Mouse (Mus musculus) intestine, embryonic 15.5 days (tissue): ENCODE measurements at regions not wholly inside any gene's neighbourhood (a gene's known extent, or its start where the extent isn't known, plus 50 kb on each side); places are given as distances from the start of the nearest gene placed in this dataset.

Experiments
- ATAC-seq: fragments of 200-750 bp; cut with Nextera tagmentation; 2 replicates; pipeline ENCODE4 v1.8.0; 2017; ENCODE audit warnings: moderate TSS enrichment, moderate library complexity
- H3K27ac ChIP-seq: fragments of 300-500 bp; sonication (generic); 2 replicates; pipeline ENCODE4 v1.5.1; 2015; ENCODE audit warnings: mild to moderate bottlenecking, inconsistent platforms
- H3K27me3 ChIP-seq: fragments of 300-500 bp; sonication (generic); replicated peaks from 2 replicates; pipeline ENCODE4 v1.6.1; 2015; ENCODE audit warnings: inconsistent platforms
- H3K36me3 ChIP-seq: fragments of 300-500 bp; sonication (generic); 2 replicates; pipeline ENCODE4 v1.6.1; 2015; ENCODE audit warnings: inconsistent platforms
- H3K4me1 ChIP-seq: fragments of 300-500 bp; sonication (generic); replicated peaks from 2 replicates; pipeline ENCODE4 v1.6.1; 2015; ENCODE audit warnings: inconsistent platforms
- H3K4me2 ChIP-seq: fragments of 300-500 bp; sonication (generic); replicated peaks from 2 replicates; pipeline ENCODE4 v1.6.1; 2015; ENCODE audit warnings: mild to moderate bottlenecking, inconsistent platforms
- H3K4me3 ChIP-seq: fragments of 300-500 bp; sonication (generic); replicated peaks from 2 replicates; pipeline ENCODE4 v1.5.1; 2015; ENCODE audit warnings: inconsistent platforms
- H3K9ac ChIP-seq: fragments of 300-500 bp; sonication (generic); 2 replicates; pipeline ENCODE4 v1.6.1; 2015; ENCODE audit warnings: inconsistent platforms
- H3K9me3 ChIP-seq: fragments of 300-500 bp; sonication (generic); 2 replicates; pipeline ENCODE4 v1.6.1; 2016; ENCODE audit warnings: inconsistent platforms
- WGBS: fragments of 180-500 bp; shearing (Covaris S2); methylation state at CpG from one replicate; pipeline ENCODE4 v1.1.7; 2015; 5-methylcytosine and 5-hydroxymethylcytosine counted together

- no peaks in the 10 kb centered on the region for H3K36me3 ChIP-seq
- no peaks in the 10 kb centered on the region for H3K4me1 ChIP-seq
- 35% methylated on average over 6 of the region's 6 CpGs for WGBS
- no peaks in the 10 kb centered on the region for H3K9me3 ChIP-seq
- no peak overlapping the region for H3K4me2 ChIP-seq
- H3K4me3 ChIP-seq, result no peak overlapping the region
- H3K9ac ChIP-seq, result no peak overlapping the region
- no peaks in the 10 kb centered on the region for H3K27me3 ChIP-seq
- no peak overlapping the region for H3K27ac ChIP-seq
- ATAC-seq, result no peak
Observed at GRCm38 (mm10) chr1:137378072-137378985, 418.1 kb upstream of the Nr5a2 start.

DNA sequence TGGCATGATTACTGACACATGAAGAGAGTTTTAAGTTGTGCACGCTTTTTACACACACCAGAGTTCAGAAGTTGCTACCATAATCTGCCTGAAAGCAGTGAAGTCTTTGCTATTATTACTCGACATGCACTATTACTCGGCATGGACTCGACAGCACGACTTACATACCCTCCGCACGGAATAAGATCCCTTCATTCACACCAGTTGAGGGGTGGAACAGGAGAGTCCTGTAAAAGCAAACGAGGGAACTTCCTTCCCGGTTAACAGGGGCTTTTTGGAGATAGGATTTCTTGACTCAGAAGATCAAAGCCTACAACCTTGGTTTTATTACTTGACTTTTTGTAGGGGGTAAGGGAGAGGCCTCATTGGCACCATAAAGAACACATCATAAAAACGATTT lies 416.4 kb upstream of the Nr5a2 start:
- Histone ChIP-seq H3K4me1 (no peaks in the 10 kb centered on the region), H3K9me3 (no peaks in the 10 kb centered on the region), H3K9ac (no peak overlapping the region), H3K27ac (no peak overlapping the region), H3K36me3 (no peaks in the 10 kb centered on the region), H3K4me3 (no peak overlapping the region), H3K4me2 (no peak overlapping the region), H3K27me3 (no peaks in the 10 kb centered on the region)
- no peak for ATAC-seq
- WGBS, result 43% methylated on average over 10 of the region's 10 CpGs

DNA sequence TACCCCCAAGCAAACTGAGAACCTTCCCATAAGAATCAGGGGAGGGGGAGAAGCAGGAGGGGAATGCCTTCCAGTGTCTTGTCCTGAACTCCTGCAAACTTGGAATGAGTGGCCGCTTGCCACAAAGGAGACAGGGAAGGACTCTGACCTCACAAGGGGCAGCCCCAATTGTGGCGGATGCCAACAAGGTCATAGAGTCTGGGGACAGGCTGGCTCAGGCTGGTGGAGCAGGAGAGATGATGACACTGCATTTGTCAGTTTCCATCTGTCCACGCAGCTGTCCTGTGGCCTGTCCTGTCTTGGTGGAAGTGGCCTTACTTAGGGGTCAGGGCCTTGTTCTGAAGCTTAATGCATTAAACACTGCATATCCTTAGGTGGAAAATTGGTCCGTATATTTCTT lies 414.4 kb upstream of the Nr5a2 start:
- Histone ChIP-seq H3K4me3 (no peak overlapping the region), H3K36me3 (no peaks in the 10 kb centered on the region), H3K4me1 (no peaks in the 10 kb centered on the region), H3K27ac (no peak overlapping the region), H3K4me2 (no peak overlapping the region), H3K9me3 (no peaks in the 10 kb centered on the region), H3K27me3 (no peaks in the 10 kb centered on the region), H3K9ac (no peak overlapping the region)
- WGBS, result 73% methylated on average over 4 of the region's 4 CpGs
- ATAC-seq, result no peak

DNA sequence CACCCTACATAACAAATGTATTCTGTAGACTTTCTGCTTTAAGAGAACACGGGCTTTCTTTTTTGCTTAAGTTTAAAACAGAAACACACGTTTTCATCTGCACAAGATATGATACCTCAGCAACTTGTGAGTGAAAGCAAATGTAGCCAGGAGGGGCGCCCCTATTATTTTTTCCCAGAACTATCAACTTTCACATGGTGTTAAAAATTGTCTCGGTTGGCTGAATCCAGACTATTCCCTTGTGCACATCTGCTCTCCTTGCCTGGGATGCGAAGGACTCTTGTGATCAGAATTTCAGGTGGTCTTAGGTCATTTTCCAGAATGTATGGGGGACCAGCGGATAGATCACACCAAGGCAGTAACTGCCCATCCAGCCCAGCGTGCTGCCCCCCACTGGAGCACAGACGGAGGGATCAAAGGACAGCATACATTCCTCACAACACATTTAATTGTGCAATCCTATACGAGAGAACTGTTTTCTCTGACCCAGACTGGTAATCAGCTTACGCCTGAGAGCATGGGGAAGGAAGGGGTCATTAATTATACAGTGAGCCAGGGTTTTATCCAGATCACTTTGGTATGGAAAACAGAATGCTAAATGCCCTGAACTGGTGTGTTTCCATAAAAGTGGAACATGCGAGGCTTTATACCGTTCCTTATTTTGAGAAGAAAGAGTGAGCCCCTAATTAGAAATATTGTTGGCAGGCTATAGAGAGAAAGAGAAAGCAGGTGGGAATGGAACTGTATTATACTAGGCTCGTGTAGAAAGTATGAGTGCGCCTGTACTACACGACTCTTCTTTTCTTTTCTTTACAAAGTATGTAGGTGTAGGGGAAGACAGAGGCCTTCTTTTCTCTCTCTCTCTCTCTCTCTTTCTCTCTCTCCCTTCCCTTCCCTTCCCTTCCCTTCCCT lies 413.5 kb upstream of the Nr5a2 start:
- no peak for ATAC-seq
- 72% methylated on average over 15 of the region's 15 CpGs for WGBS
- H3K9me3 ChIP-seq, result no peaks in the 10 kb centered on the region
- H3K27me3 ChIP-seq, result no peaks in the 10 kb centered on the region
- no peak overlapping the region for H3K4me3 ChIP-seq
- no peaks in the 10 kb centered on the region for H3K4me1 ChIP-seq
- H3K27ac ChIP-seq, result no peak overlapping the region
- H3K4me2 ChIP-seq, result no peak overlapping the region
- H3K36me3 ChIP-seq, result no peaks in the 10 kb centered on the region
- H3K9ac ChIP-seq, result no peak overlapping the region

DNA sequence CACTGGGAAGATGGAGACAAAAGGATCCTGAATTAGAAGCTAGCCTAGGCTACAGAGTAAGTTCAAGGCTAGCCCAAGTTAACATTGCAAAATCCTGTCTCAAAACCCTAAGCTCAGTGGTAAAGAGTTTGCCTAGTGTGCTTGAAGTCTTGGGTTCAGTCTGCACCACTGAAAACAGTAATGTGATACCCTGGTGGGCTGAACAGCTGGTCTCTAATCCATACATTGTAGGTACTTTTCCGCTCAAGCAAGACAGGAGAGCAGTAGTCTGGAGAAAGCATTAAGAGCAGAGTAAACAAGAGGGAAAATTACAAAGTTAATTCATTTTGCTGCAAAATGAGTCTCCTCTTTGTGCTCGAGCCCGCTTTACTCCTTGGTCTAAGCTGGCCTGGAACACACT lies 412.0 kb upstream of the Nr5a2 start:
- Histone ChIP-seq H3K36me3 (no peaks in the 10 kb centered on the region), H3K4me1 (no peaks in the 10 kb centered on the region), H3K27me3 (no peaks in the 10 kb centered on the region), H3K9ac (no peak overlapping the region), H3K9me3 (no peaks in the 10 kb centered on the region), H3K27ac (no peak overlapping the region), H3K4me2 (no peak overlapping the region), H3K4me3 (no peak overlapping the region)
- ATAC-seq, result no peak
- 87% methylated on average over 3 of the region's 3 CpGs for WGBS

GRCm38 (mm10) chr1:137364396-137364795 lies 404.1 kb upstream of the Nr5a2 start:
- no peaks in the 10 kb centered on the region for H3K4me1 ChIP-seq
- no peak overlapping the region for H3K27ac ChIP-seq
- no peaks in the 10 kb centered on the region for H3K27me3 ChIP-seq
- no peak overlapping the region for H3K4me3 ChIP-seq
- no peak for ATAC-seq
- no peak overlapping the region for H3K9ac ChIP-seq
- H3K4me2 ChIP-seq, result no peak overlapping the region
- H3K36me3 ChIP-seq, result no peaks in the 10 kb centered on the region
- no peaks in the 10 kb centered on the region for H3K9me3 ChIP-seq

GRCm38 (mm10) chr1:137363969-137364368 lies 403.7 kb upstream of the Nr5a2 start:
- no peak overlapping the region for H3K4me3 ChIP-seq
- no peak overlapping the region for H3K9ac ChIP-seq
- ATAC-seq, result no peak
- 93% methylated on average over 2 of the region's 2 CpGs for WGBS
- no peaks in the 10 kb centered on the region for H3K9me3 ChIP-seq
- H3K36me3 ChIP-seq, result no peaks in the 10 kb centered on the region
- no peaks in the 10 kb centered on the region for H3K27me3 ChIP-seq
- no peak overlapping the region for H3K4me2 ChIP-seq
- no peak overlapping the region for H3K27ac ChIP-seq
- no peaks in the 10 kb centered on the region for H3K4me1 ChIP-seq

DNA sequence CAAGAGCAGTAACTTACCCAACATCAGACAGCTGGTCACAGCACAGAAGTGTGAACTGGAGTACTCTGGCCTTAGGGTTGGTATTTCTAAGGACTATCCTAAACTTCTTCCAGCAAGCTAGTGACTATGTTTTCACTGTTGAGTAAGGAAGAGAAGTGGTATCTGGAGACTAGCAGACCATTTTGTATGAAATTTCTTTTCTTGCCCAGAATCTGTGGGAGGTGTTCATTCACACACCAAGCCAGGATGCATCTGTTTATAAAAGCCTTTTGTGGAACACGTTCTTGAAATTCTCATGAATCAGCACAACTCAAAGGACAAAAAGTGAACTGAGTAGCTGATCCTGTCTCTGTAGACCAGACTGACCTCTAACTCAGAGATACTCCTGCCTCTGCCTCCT lies 403.3 kb upstream of the Nr5a2 start:
- Histone ChIP-seq H3K4me3 (no peak overlapping the region), H3K9me3 (no peaks in the 10 kb centered on the region), H3K36me3 (no peaks in the 10 kb centered on the region), H3K9ac (no peak overlapping the region), H3K4me2 (no peak overlapping the region), H3K27me3 (no peaks in the 10 kb centered on the region), H3K4me1 (no peaks in the 10 kb centered on the region), H3K27ac (no peak overlapping the region)
- WGBS, result 42% methylated on average over 1 of the region's 1 CpGs
- ATAC-seq, result no peak

DNA sequence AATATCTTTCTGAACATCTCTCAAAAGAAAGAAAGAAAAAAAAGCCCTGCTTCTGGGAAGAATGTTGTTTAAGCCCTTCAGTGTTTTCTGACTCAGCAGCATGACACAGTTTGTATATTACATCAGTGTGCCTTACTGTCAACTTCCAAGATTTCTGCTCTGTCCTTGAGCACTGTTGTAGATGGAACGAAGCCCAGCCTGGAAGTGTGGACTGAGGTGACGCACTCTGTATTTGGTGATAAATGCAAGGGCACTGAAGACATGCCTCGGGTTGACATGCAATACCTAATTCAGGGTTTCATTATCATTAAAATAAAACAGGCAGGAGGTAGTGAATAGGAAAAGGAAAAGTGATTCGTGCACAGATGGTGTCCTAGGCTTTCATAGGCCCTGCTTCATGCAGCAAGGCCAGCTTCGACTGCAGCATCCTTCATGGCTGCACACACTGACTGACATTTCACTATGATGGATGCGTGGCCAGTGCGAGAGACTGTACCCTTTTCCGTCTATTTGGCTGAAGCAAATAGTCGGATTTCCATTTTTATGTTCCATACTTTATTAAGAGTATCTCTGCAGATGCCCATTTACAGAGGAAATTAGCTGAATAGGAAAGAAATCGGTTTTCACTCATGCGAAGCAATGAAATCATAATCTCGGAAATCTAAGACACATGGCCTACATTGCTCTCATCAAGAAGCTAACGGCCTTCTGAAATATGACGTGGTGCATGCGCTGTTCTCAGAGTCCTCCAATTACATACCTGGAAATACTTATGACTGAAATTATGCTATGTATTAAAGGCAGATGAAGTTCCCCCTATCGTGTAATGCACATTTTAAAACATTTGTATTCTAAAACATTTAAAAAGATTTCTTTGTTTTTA lies 400.7 kb upstream of the Nr5a2 start:
- no peaks in the 10 kb centered on the region for H3K27me3 ChIP-seq
- no peaks in the 10 kb centered on the region for H3K36me3 ChIP-seq
- no peaks in the 10 kb centered on the region for H3K9me3 ChIP-seq
- no peak for ATAC-seq
- no peak overlapping the region for H3K27ac ChIP-seq
- no peaks in the 10 kb centered on the region for H3K4me1 ChIP-seq
- H3K9ac ChIP-seq, result no peak overlapping the region
- no peak overlapping the region for H3K4me3 ChIP-seq
- H3K4me2 ChIP-seq, result no peak overlapping the region
- 86% methylated on average over 16 of the region's 16 CpGs for WGBS

GRCm38 (mm10) chr1:137355941-137356512 lies 395.8 kb upstream of the Nr5a2 start:
- WGBS, result 70% methylated on average over 4 of the region's 4 CpGs
- H3K27me3 ChIP-seq, result no peaks in the 10 kb centered on the region
- no peak overlapping the region for H3K4me3 ChIP-seq
- ATAC-seq, result no peak
- no peaks in the 10 kb centered on the region for H3K36me3 ChIP-seq
- no peak overlapping the region for H3K4me2 ChIP-seq
- H3K9ac ChIP-seq, result no peak overlapping the region
- H3K9me3 ChIP-seq, result no peaks in the 10 kb centered on the region
- H3K27ac ChIP-seq, result no peak overlapping the region
- no peaks in the 10 kb centered on the region for H3K4me1 ChIP-seq

DNA sequence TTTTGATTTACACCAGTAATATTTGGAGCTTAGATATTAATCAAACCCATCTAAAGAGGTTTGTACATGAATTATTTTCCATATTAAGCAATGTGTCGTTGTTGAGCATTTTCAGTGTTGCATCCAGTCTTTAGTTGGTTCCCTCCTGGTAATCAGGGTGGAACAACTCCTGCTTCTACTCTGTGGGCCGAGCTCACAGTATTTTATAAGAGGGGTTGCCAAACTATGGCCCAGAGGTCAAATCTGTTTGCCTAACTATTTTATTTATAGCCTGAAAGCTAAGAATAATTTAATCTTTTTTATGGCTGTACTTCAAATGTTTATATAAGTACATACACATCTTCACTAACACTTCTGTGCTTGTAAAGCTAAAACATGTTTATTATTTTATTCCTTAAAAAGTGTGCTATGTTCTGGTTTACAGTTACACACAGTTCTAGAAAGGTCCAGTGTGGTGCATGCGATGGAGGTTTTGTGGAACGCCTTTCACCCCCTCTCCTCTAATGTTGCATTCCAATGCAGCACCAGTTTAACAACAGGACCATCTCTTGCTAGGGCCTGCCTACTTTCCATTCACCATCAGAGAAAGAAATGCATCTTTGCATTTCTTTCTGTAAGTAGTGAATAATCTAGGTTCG lies 392.3 kb upstream of the Nr5a2 start:
- Histone ChIP-seq H3K9me3 (no peaks in the 10 kb centered on the region), H3K4me3 (no peak overlapping the region), H3K9ac (no peak overlapping the region), H3K4me2 (no peak overlapping the region), H3K36me3 (no peaks in the 10 kb centered on the region), H3K4me1 (no peaks in the 10 kb centered on the region), H3K27me3 (no peaks in the 10 kb centered on the region), H3K27ac (no peak overlapping the region)
- ATAC-seq, result no peak
- 63% methylated on average over 5 of the region's 5 CpGs for WGBS
